27 mouse cellular contexts compared by ENCODE assay signal in genomic region chr2:121447006-121447405, GRCm38 (mm10). TPM values are rescaled to one million over a fixed set of nuclear protein-coding genes. Genes with fewer than 3 reads are reported as not detected.
DNase-seq lines count a peak whose midpoint lies in the region; TF ChIP-seq lines count a peak whose summit lies in the region.
"Had no signal": no experiment of that assay in that cellular context is flagged by ENCODE, and none has a peak within 500 bp of the region (broad histone marks: within the 10 kb centered on the region; RNA-seq: fewer than 3 reads in every experiment).

No protein-coding gene starts in this region.

- DNase-seq in heart, embryonic 10.5 days (ENCODE audit: low spot score), result peak; percentile 7
- DNase-seq in heart, postnatal 36 days, result no peak
- DNase-seq in A20 (ENCODE audit: low read depth, low spot score) (peak; percentile 50), NIH3T3 (ENCODE audit: low read depth) (peak; percentile 67)
- no peak for DNase-seq in retina, postnatal 1 day
- DNase-seq in kidney, adult 2 months, result no peak
- no peak for DNase-seq in lung, adult 18-20 months
- DNase-seq: cerebellum, adult 11-12 months; cerebellum, adult 8-10 months; cerebellum, postnatal 10 days; cerebellum, postnatal 36 days; forebrain, postnatal 0 days; gastrocnemius, adult 2 months; gastrocnemius, postnatal 14 days; heart, adult 2 months; heart, postnatal 10 days; heart, postnatal 4 days; kidney, adult 8-10 months had no signal

- peaks cover 11% of the 10 kb centered on the region; the same call in 1 of the 2 replicates for H3K36me3 ChIP-seq in heart, embryonic 10.5 days
- H3K36me3 ChIP-seq in kidney, adult 2 months (ENCODE audit: control insufficient read depth, insufficient read depth, low read length), result peaks cover 4% of the 10 kb centered on the region

- WGBS in heart, embryonic 10.5 days, result 85% methylated on average over 3 of the region's 3 CpGs
- WGBS in kidney, adult 2 months, result 94% methylated on average over 3 of the region's 3 CpGs

- no peak for TF ChIP-seq CTCF in kidney, adult 2 months (conservative IDR thresholded peaks at IDR 0.05; ENCODE audit: insufficient read depth, insufficient read length, low read depth, low read length)

- no peak overlapping the region for H3K27ac ChIP-seq in heart, embryonic 10.5 days
- H3K27ac ChIP-seq in kidney, adult 2 months (ENCODE audit: insufficient read depth, low read depth, low read length), result no peak overlapping the region
- H3K27ac ChIP-seq: hindbrain, embryonic 14.5 days; hindbrain, postnatal 0 days had no signal

- H3K9me3 ChIP-seq in heart, embryonic 10.5 days, result no peaks in the 10 kb centered on the region
- H3K9me3 ChIP-seq: embryonic facial prominence, embryonic 12.5 days; embryonic facial prominence, embryonic 15.5 days; heart, embryonic 12.5 days; heart, embryonic 15.5 days; kidney, embryonic 15.5 days had no signal

- intact Hi-C loops in heart, postnatal 36 days (cut with DNase I), result loop anchor here (5.0 kb wide), 1 partner anchor 35 kb away; the partner anchor contains the start of genes Catsper2 and Pdia3

- H3K4me1 ChIP-seq in heart, embryonic 10.5 days, result peaks cover 34% of the 10 kb centered on the region
- peaks cover 14% of the 10 kb centered on the region; the same call in 1 of the 2 replicates for H3K4me1 ChIP-seq in kidney, adult 2 months (ENCODE audit: control insufficient read depth, insufficient read depth, low read length)

- peaks cover 5% of the 10 kb centered on the region; the same call in 1 of the 2 replicates for H3K27me3 ChIP-seq in heart, embryonic 10.5 days (ENCODE audit: insufficient read depth, poor library complexity, severe bottlenecking)
- no peaks in the 10 kb centered on the region for H3K27me3 ChIP-seq in kidney, adult 2 months (replicated peaks; ENCODE audit: control insufficient read depth, insufficient read depth, low read length)
- H3K27me3 ChIP-seq: heart, embryonic 12.5 days; heart, embryonic 15.5 days; kidney, embryonic 15.5 days; Patski had no signal

- H3K4me3 ChIP-seq in heart, embryonic 10.5 days, result no peak overlapping the region
- no peak overlapping the region for H3K4me3 ChIP-seq in kidney, adult 2 months (ENCODE audit: insufficient read depth, low read depth, low read length)
- H3K4me3 ChIP-seq: embryonic facial prominence, embryonic 12.5 days; embryonic facial prominence, embryonic 15.5 days; heart, adult 2 months; heart, embryonic 12.5 days; heart, embryonic 15.5 days; kidney, embryonic 15.5 days had no signal

- no peak for TF ChIP-seq POLR2A in kidney, adult 2 months (IDR thresholded peaks at IDR 0.05; ENCODE audit: low read depth, low read length)

RNA-seq across cellular contexts. Expression of gene Serf2, which starts 2.0 kb away (rescaled TPM):
- polyA plus RNA-seq in heart, embryonic 10.5 days (2016; fragmentation: Nextera tagmentation; extraction: Ambion mirVana), result 503 and 534 TPM in 2 replicates
- total RNA-seq in heart, postnatal 36 days (2021), result 100 to 1,000 TPM; 376 to 394 TPM
- polyA plus RNA-seq in kidney, adult 2 months (2012; rRNA removed), result 392 and 400 TPM in 2 replicates

RNA-seq across cellular contexts. Expression of gene Ell3, which starts 2.9 kb away (rescaled TPM):
- polyA plus RNA-seq in heart, embryonic 10.5 days (2016; fragmentation: Nextera tagmentation; extraction: Ambion mirVana), result 2.0 and 3.5 TPM in 2 replicates
- total RNA-seq in heart, postnatal 36 days (2021), result not detected
- 17.2 and 17.8 TPM in 2 replicates for polyA plus RNA-seq in kidney, adult 2 months (2012; rRNA removed)
- total RNA-seq: forebrain, postnatal 0 days; gastrocnemius, adult 2 months; gastrocnemius, postnatal 14 days had no signal

RNA-seq across cellular contexts. Expression of gene Hypk, which starts 6.1 kb away (rescaled TPM):
- polyA plus RNA-seq in heart, embryonic 10.5 days (2016; fragmentation: Nextera tagmentation; extraction: Ambion mirVana), result 139 and 162 TPM in 2 replicates
- total RNA-seq in heart, postnatal 36 days (2021), result 10 to 100 TPM; 23.5 to 23.6 TPM
- 6.4 and 6.5 TPM in 2 replicates for polyA plus RNA-seq in kidney, adult 2 months (2012; rRNA removed)

RNA-seq across cellular contexts. Expression of gene Serinc4, which starts 9.6 kb away (rescaled TPM):
- 0.09 and 0.20 TPM in 2 replicates for polyA plus RNA-seq in heart, embryonic 10.5 days (2016; fragmentation: Nextera tagmentation; extraction: Ambion mirVana)
- not detected for total RNA-seq in heart, postnatal 36 days (2021)
- polyA plus RNA-seq in kidney, adult 2 months (2012; rRNA removed), result 0.44 and 0.54 TPM in 2 replicates
- total RNA-seq: adrenal gland, postnatal 14 days; gastrocnemius, adult 2 months; gastrocnemius, postnatal 14 days; heart, adult 2 months; heart, postnatal 10 days had no signal
- polyA plus RNA-seq: embryonic facial prominence, embryonic 12.5 days had no signal

RNA-seq across cellular contexts. Expression of gene Mfap1b, which starts 26.9 kb away (rescaled TPM):
- 45.4 and 49.3 TPM in 2 replicates for polyA plus RNA-seq in heart, embryonic 10.5 days (2016; fragmentation: Nextera tagmentation; extraction: Ambion mirVana)
- total RNA-seq in heart, postnatal 36 days (2021), result 10 to 100 TPM; 29.7 to 32.4 TPM
- polyA plus RNA-seq in kidney, adult 2 months (2012; rRNA removed), result 3.3 and 4.9 TPM in 2 replicates

Comparison
In these comparisons a context has a peak if more than half of its experiments do, and no peak if none do; other contexts are left out.
1. DNase-seq: peak in heart, embryonic 10.5 days (single experiment), A20 (single experiment) and NIH3T3 (single experiment); none in heart, postnatal 36 days (0 of 2), retina, postnatal 1 day (single experiment), kidney, adult 2 months (single experiment) and lung, adult 18-20 months (0 of 2).
2. RNA of gene Hypk, which starts 6.1 kb away (polyA plus RNA-seq): 139 to 162 TPM in heart, embryonic 10.5 days; 6.4 to 6.5 TPM in kidney, adult 2 months; every median in the first group is over 10 times any median in the second.